Comparison of ENCODE assay signal across 7 mouse cellular contexts in the genomic region with DNA sequence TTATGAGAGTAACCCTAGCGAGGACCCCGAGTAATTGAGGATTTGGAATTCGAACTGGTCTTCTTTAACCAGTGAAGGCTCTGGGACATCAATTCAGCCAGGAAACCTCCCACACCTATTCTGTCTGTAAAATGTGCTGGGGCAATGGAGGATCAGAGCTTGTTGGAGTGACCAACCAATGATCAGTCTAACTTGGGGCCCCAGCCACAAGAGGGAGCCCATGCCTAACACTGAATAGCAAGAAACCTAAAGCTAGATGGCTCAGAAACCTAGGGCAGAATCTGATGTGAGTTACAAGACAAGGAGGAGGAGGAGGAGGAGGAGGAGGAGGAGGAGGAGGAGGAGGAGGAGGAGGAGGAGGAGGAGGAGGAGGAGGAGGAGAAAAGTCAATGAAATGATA.
DNase-seq lines count a peak whose midpoint lies in the region; ATAC-seq and TF ChIP-seq lines count a peak whose summit lies in the region.

No protein-coding gene starts in this region.

- H3K9ac ChIP-seq in midbrain, embryonic 12.5 days (replicated peaks): no peak overlapping the region
- H3K9ac ChIP-seq in midbrain, embryonic 13.5 days (replicated peaks): no peak overlapping the region
- H3K9ac ChIP-seq in embryonic facial prominence, embryonic 11.5 days (replicated peaks; ENCODE audit: low read length): no peak overlapping the region
- no peak overlapping the region for H3K9ac ChIP-seq in liver, embryonic 14.5 days (replicated peaks)

- peak; percentile 54; the same call in 1 of the 2 replicates for ATAC-seq in midbrain, embryonic 12.5 days (ENCODE audit: low FRiP score, low read depth)
- ATAC-seq in midbrain, embryonic 13.5 days: no peak
- no peak for ATAC-seq in embryonic facial prominence, embryonic 11.5 days (replicated peaks; ENCODE audit: insufficient number of reproducible peaks, low FRiP score, low TSS enrichment, low read depth)
- no peak for ATAC-seq in liver, embryonic 14.5 days (ENCODE audit: insufficient read depth)

- H3K27ac ChIP-seq in midbrain, embryonic 12.5 days (replicated peaks): no peak overlapping the region
- no peak overlapping the region for H3K27ac ChIP-seq in midbrain, embryonic 13.5 days
- H3K27ac ChIP-seq in embryonic facial prominence, embryonic 11.5 days (replicated peaks; ENCODE audit: low read depth, low read length): no peak overlapping the region
- H3K27ac ChIP-seq in liver, embryonic 14.5 days: no peak overlapping the region

- 48% methylated on average over 3 of the region's 3 CpGs for WGBS in midbrain, embryonic 12.5 days
- 46% methylated on average over 3 of the region's 3 CpGs for WGBS in midbrain, embryonic 13.5 days
- 51% methylated on average over 3 of the region's 3 CpGs for WGBS in embryonic facial prominence, embryonic 11.5 days
- WGBS in liver, embryonic 14.5 days (ENCODE audit: insufficient replicate concordance): 47% methylated on average over 3 of the region's 3 CpGs

- no peaks in the 10 kb centered on the region for H3K36me3 ChIP-seq in midbrain, embryonic 12.5 days
- H3K36me3 ChIP-seq in midbrain, embryonic 13.5 days: no peaks in the 10 kb centered on the region
- H3K36me3 ChIP-seq in embryonic facial prominence, embryonic 11.5 days (replicated peaks; ENCODE audit: control insufficient read depth, insufficient read depth, low read depth, low read length): no peaks in the 10 kb centered on the region
- H3K36me3 ChIP-seq in liver, embryonic 14.5 days (replicated peaks; ENCODE audit: control insufficient read depth, insufficient read depth, low read depth): no peaks in the 10 kb centered on the region

- TF ChIP-seq CTCF in brain, embryonic 14.5 days (IDR thresholded peaks at IDR 0.05; ENCODE audit: borderline replicate concordance, extremely low read depth, insufficient read depth, insufficient read length): peak; percentile 40; the same call in 1 of the 2 replicates
- peak; percentile 41 for TF ChIP-seq CTCF in liver, embryonic 14.5 days (IDR thresholded peaks at IDR 0.05; ENCODE audit: low read depth)

- no peak overlapping the region for H3K4me3 ChIP-seq in midbrain, embryonic 12.5 days
- no peak overlapping the region for H3K4me3 ChIP-seq in midbrain, embryonic 13.5 days (replicated peaks)
- no peak overlapping the region for H3K4me3 ChIP-seq in embryonic facial prominence, embryonic 11.5 days (ENCODE audit: low read depth, low read length)
- no peak overlapping the region for H3K4me3 ChIP-seq in liver, embryonic 14.5 days (ENCODE audit: insufficient read depth in 1 of 2, low read depth in 2 of 2, low read length in 2 of 2)

- TF ChIP-seq EP300 in liver, embryonic 14.5 days (IDR thresholded peaks at IDR 0.05; ENCODE audit: low read depth): no peak

- peak; percentile 61 for DNase-seq in brain, embryonic 14.5 days (ENCODE audit: low read depth)
- DNase-seq in embryonic facial prominence, embryonic 11.5 days (ENCODE audit: low spot score): peak; percentile 56
- peak; percentile 78 for DNase-seq in kidney, postnatal 10 days
- peak in 1 of 3 experiments; percentile 3 for DNase-seq in liver, embryonic 14.5 days (ENCODE audit: low read depth in 3 of 3, low spot score in 3 of 3)
- peak; percentile 3 for DNase-seq in testis, postnatal 14 days (ENCODE audit: low spot score)

- H3K4me2 ChIP-seq in midbrain, embryonic 12.5 days (replicated peaks): no peak overlapping the region
- no peak overlapping the region for H3K4me2 ChIP-seq in midbrain, embryonic 13.5 days (replicated peaks)
- no peak overlapping the region for H3K4me2 ChIP-seq in embryonic facial prominence, embryonic 11.5 days (ENCODE audit: low read depth, low read length)
- H3K4me2 ChIP-seq in liver, embryonic 14.5 days (ENCODE audit: low read depth): no peak overlapping the region

- no peak for TF ChIP-seq POLR2A in brain, embryonic 14.5 days (IDR thresholded peaks at IDR 0.05; ENCODE audit: borderline replicate concordance, extremely low read depth, insufficient read depth, insufficient read length, poor library complexity, severe bottlenecking)

- H3K9me3 ChIP-seq in midbrain, embryonic 12.5 days: no peaks in the 10 kb centered on the region
- no peaks in the 10 kb centered on the region for H3K9me3 ChIP-seq in midbrain, embryonic 13.5 days
- H3K9me3 ChIP-seq in embryonic facial prominence, embryonic 11.5 days (replicated peaks; ENCODE audit: control insufficient read depth, low read length): no peaks in the 10 kb centered on the region
- H3K9me3 ChIP-seq in liver, embryonic 14.5 days (ENCODE audit: control insufficient read depth, low read length): no peaks in the 10 kb centered on the region

- H3K27me3 ChIP-seq in midbrain, embryonic 12.5 days: no peaks in the 10 kb centered on the region
- H3K27me3 ChIP-seq in midbrain, embryonic 13.5 days: no peaks in the 10 kb centered on the region
- H3K27me3 ChIP-seq in embryonic facial prominence, embryonic 11.5 days (ENCODE audit: control insufficient read depth, insufficient read depth, low read length): no peaks in the 10 kb centered on the region
- H3K27me3 ChIP-seq in liver, embryonic 14.5 days (ENCODE audit: control insufficient read depth, insufficient read depth, low read length): no peaks in the 10 kb centered on the region

- no peaks in the 10 kb centered on the region for H3K4me1 ChIP-seq in midbrain, embryonic 12.5 days
- H3K4me1 ChIP-seq in midbrain, embryonic 13.5 days (replicated peaks): no peaks in the 10 kb centered on the region
- no peaks in the 10 kb centered on the region for H3K4me1 ChIP-seq in embryonic facial prominence, embryonic 11.5 days (ENCODE audit: control insufficient read depth, insufficient read depth, low read length)
- H3K4me1 ChIP-seq in liver, embryonic 14.5 days (replicated peaks; ENCODE audit: control insufficient read depth in 2 of 2, insufficient read depth in 2 of 2, low read length in 1 of 2): no peaks in the 10 kb centered on the region
